Mouse (Mus musculus) embryonic stem cell, embryonic (primary cell): ENCODE measurements around the gene Dhodh.

Experiments used
- CTCF ChIA-PET, 4 experiments: fragments of 300-600 bp in 2 of 4; fragments of 350-600 bp in 2 of 4; sonication (Branson Sonifier 250); formaldehyde crosslinking; loops; one replicate each; lab custom pipeline; 2022; ENCODE audit warnings: inconsistent platforms in 2 of 4; lab: Charles Lee
- POLR2A ChIA-PET, 4 experiments: fragments of 300-600 bp in 2 of 4; fragments of 350-600 bp in 2 of 4; sonication (Branson Sonifier 250); formaldehyde crosslinking; loops; one replicate each; lab custom pipeline; 2022; ENCODE audit warnings: antibody characterized with exemption in 4 of 4, inconsistent platforms in 1 of 4; lab: Charles Lee

Dhodh gene

GRCm38 (mm10) chr8:109544049-109544448 lies 64.4 kb downstream of the Dhodh start:
- ChIA-PET CTCF (interaction anchor here in 2 of 4 experiments (0.6 to 1.4 kb wide), 4 partner anchors 8 to 1968 kb away, joined by 3 to 7 read pairs (median 4); no protein-coding TSS in a partner anchor), POLR2A (interaction anchor here in 2 of 4 experiments (0.6 to 1.2 kb wide), 4 partner anchors 8 to 98 kb away, joined by 3 to 5 read pairs (median 3); no protein-coding TSS in a partner anchor)

GRCm38 (mm10) chr8:109542748-109543519 lies 65.5 kb downstream of the Dhodh start:
- ChIA-PET POLR2A (interaction anchor here in 2 of 4 experiments (0.7 to 1.3 kb wide), 8 partner anchors 9 to 950 kb away, joined by 3 to 4 read pairs (median 3); partner anchors contain the start of genes Dhx38 (in 1 of the 2) and Txnl4b (in 1 of the 2)), CTCF (interaction anchor here in 3 of 4 experiments (0.6 to 1.8 kb wide), 5 partner anchors 8 to 63 kb away, joined by 3 to 6 read pairs (median 5); no protein-coding TSS in a partner anchor)

GRCm38 (mm10) chr8:109542165-109542564 lies 66.3 kb downstream of the Dhodh start:
- ChIA-PET POLR2A (interaction anchor here in 2 of 4 experiments (0.6 to 1.3 kb wide), 6 partner anchors 8 to 949 kb away, joined by 3 to 4 read pairs (median 3); no protein-coding TSS in a partner anchor), CTCF (interaction anchor here in 2 of 4 experiments (0.7 to 1.8 kb wide), 3 partner anchors 7 to 10 kb away, joined by 3 to 5 read pairs (median 5); no protein-coding TSS in a partner anchor)
